ENCODE assay signal across 7 mouse cellular contexts in genomic region chr7:100227158-100227875, GRCm38 (mm10). TPM values are rescaled to one million over a fixed set of nuclear protein-coding genes. Genes with fewer than 3 reads are reported as not detected.
DNase-seq lines count a peak whose midpoint lies in the region; ATAC-seq lines count a peak whose summit lies in the region.

Gene Pgm2l1 (plus strand): TSS chr7:100227394.

- peak within 1 kb of the TSS; percentile 75 for H3K27ac ChIP-seq in intestine, embryonic 15.5 days
- H3K27ac ChIP-seq in midbrain, embryonic 10.5 days (replicated peaks): peak within 1 kb of the TSS; percentile 85

- H3K27me3 ChIP-seq in intestine, embryonic 15.5 days (replicated peaks): no peaks in the 10 kb centered on the region
- H3K27me3 ChIP-seq in midbrain, embryonic 10.5 days (ENCODE audit: low read depth, poor library complexity, severe bottlenecking): 0 out of 2 replicates have a peak, but pooled peaks cover 10% of the 10 kb centered on the region

- H3K4me2 ChIP-seq in intestine, embryonic 15.5 days (replicated peaks): peak within 1 kb of the TSS; percentile 99

- DNase-seq in adrenal gland, adult 2 months: peak; percentile 98
- peak; percentile 91 for DNase-seq in embryo, embryonic 11.5 days (ENCODE audit: low read depth, low spot score)
- DNase-seq in gastrocnemius, postnatal 36 days: peak; percentile 94 to 95
- DNase-seq in left cerebral cortex, postnatal 25 days (ENCODE audit: low spot score in 2 of 2): peak; percentile 97 to 99
- peak; percentile 95 for DNase-seq in midbrain, embryonic 10.5 days (ENCODE audit: low spot score)
- peak; percentile 95 for DNase-seq in right cerebral cortex, postnatal 4 days

- peak within 1 kb of the TSS; percentile 61 for H3K9ac ChIP-seq in intestine, embryonic 15.5 days

- H3K4me1 ChIP-seq in intestine, embryonic 15.5 days (replicated peaks): no peaks in the 10 kb centered on the region
- H3K4me1 ChIP-seq in midbrain, embryonic 10.5 days: peaks cover 25% of the 10 kb centered on the region

- under 1% methylated on average over 46 of the region's 72 CpGs for WGBS in intestine, embryonic 15.5 days
- under 1% methylated on average over 72 of the region's 72 CpGs for WGBS in midbrain, embryonic 10.5 days

- peak within 1 kb of the TSS; percentile 73 for H3K4me3 ChIP-seq in intestine, embryonic 15.5 days (replicated peaks)
- H3K4me3 ChIP-seq in midbrain, embryonic 10.5 days: peak within 1 kb of the TSS; percentile 91

- no peaks in the 10 kb centered on the region for H3K36me3 ChIP-seq in intestine, embryonic 15.5 days
- no peaks in the 10 kb centered on the region for H3K36me3 ChIP-seq in midbrain, embryonic 10.5 days

- peak; percentile 99 for ATAC-seq in intestine, embryonic 15.5 days

- no peaks in the 10 kb centered on the region for H3K9me3 ChIP-seq in intestine, embryonic 15.5 days
- H3K9me3 ChIP-seq in midbrain, embryonic 10.5 days (replicated peaks): no peaks in the 10 kb centered on the region

- intact Hi-C loops in gastrocnemius, postnatal 36 days (cut with DNase I): no loop called here
- intact Hi-C loops in left cerebral cortex, postnatal 25 days (cut with DNase I): loop anchor here (1.0 to 5.0 kb wide), 3 partner anchors 10 to 240 kb away; partner anchors contain the start of gene Pold3

RNA-seq across cellular contexts. Expression of gene Pgm2l1, which starts in this region (rescaled TPM):
- total RNA-seq in adrenal gland, adult 2 months (2021): 1 to 10 TPM; 4.1 to 5.6 TPM
- 2.6 and 2.9 TPM in 2 replicates for polyA plus RNA-seq in adrenal gland, adult 2 months (2012; rRNA removed)
- total RNA-seq in gastrocnemius, postnatal 36 days (2021): 10 to 100 TPM; 18.3 to 18.7 TPM
- 2.3 and 2.4 TPM in 2 replicates for polyA plus RNA-seq in intestine, embryonic 15.5 days (2015; fragmentation: Nextera tagmentation; extraction: Ambion mirVana)
- 100 to 1,000 TPM; 303 to 336 TPM for total RNA-seq in left cerebral cortex, postnatal 25 days (2021)
- 4.5 and 7.3 TPM in 2 replicates for polyA plus RNA-seq in midbrain, embryonic 10.5 days (2016; fragmentation: Nextera tagmentation; extraction: Ambion mirVana)

Comparison
In these comparisons a context has a peak if more than half of its experiments do, and no peak if none do; other contexts are left out.
1. Peak in every context shown above with its lines: DNase-seq, ATAC-seq, H3K4me3 ChIP-seq and H3K27ac ChIP-seq.
2. RNA of gene Pgm2l1 (total RNA-seq): 303 to 336 TPM in left cerebral cortex, postnatal 25 days; 18.3 to 18.7 TPM in gastrocnemius, postnatal 36 days and 4.1 to 5.6 TPM in adrenal gland, adult 2 months; every median in the first group is over 10 times any median in the second.